ENCODE assay signal across 14 mouse cellular contexts in genomic region chr13:23866086-23866710, GRCm38 (mm10). TPM values are rescaled to one million over a fixed set of nuclear protein-coding genes. Genes with fewer than 3 reads are reported as not detected.
A peak's percentile ranks its signal among the peaks of the same experiment; 100 is the strongest.
DNase-seq lines count a peak whose midpoint lies in the region; ATAC-seq and TF ChIP-seq lines count a peak whose summit lies in the region.
"Had no signal": no experiment of that assay in that cellular context is flagged by ENCODE, and none has a peak within 500 bp of the region (broad histone marks: within the 10 kb centered on the region; RNA-seq: fewer than 3 reads in every experiment).

No protein-coding gene starts in this region.

- no peaks in the 10 kb centered on the region for H3K27me3 ChIP-seq in intestine, embryonic 16.5 days (replicated peaks; ENCODE audit: control insufficient read depth, insufficient read depth, low read length)
- no peaks in the 10 kb centered on the region for H3K27me3 ChIP-seq in intestine, embryonic 15.5 days (replicated peaks)
- H3K27me3 ChIP-seq in lung, postnatal 0 days (replicated peaks; ENCODE audit: insufficient read depth, low read length) = no peaks in the 10 kb centered on the region
- H3K27me3 ChIP-seq: hindbrain, embryonic 12.5 days; neural tube, embryonic 15.5 days had no signal

- H3K9me3 ChIP-seq in intestine, embryonic 16.5 days (ENCODE audit: control insufficient read depth, low read length) = no peaks in the 10 kb centered on the region
- H3K9me3 ChIP-seq in intestine, embryonic 15.5 days = no peaks in the 10 kb centered on the region
- no peaks in the 10 kb centered on the region for H3K9me3 ChIP-seq in lung, postnatal 0 days (ENCODE audit: low read length)
- H3K9me3 ChIP-seq: hindbrain, embryonic 12.5 days; neural tube, embryonic 15.5 days had no signal

- DNase-seq in adrenal gland, postnatal 10 days = peak; percentile 10
- DNase-seq in adrenal gland, adult (ENCODE audit: inconsistent age in 2 of 2, low spot score in 1 of 2) = no peak
- DNase-seq in heart, postnatal 4 days = peak; percentile 19
- peak; percentile 28 for DNase-seq in lung, postnatal 0 days (ENCODE audit: low spot score)
- no peak for DNase-seq in cerebellum, adult 8-10 months
- DNase-seq in retina, postnatal 1 day = no peak
- DNase-seq: adrenal gland, postnatal 36 days; right cerebral cortex, postnatal 14 days had no signal

- no peak overlapping the region for H3K27ac ChIP-seq in intestine, embryonic 16.5 days (ENCODE audit: low read length)
- no peak overlapping the region for H3K27ac ChIP-seq in intestine, embryonic 15.5 days
- H3K27ac ChIP-seq in lung, postnatal 0 days (ENCODE audit: low read length) = no peak overlapping the region
- H3K27ac ChIP-seq: hindbrain, embryonic 12.5 days; left cerebral cortex, adult 2 months; neural tube, embryonic 15.5 days had no signal

- no peak for TF ChIP-seq CTCF in lung, postnatal 0 days (IDR thresholded peaks at IDR 0.05)

- WGBS in intestine, embryonic 16.5 days = 64% methylated on average over 9 of the region's 9 CpGs
- 63% methylated on average over 9 of the region's 9 CpGs for WGBS in intestine, embryonic 15.5 days
- 44% methylated on average over 9 of the region's 9 CpGs for WGBS in lung, postnatal 0 days

- 0 out of 2 replicates have a peak, but pooled peaks cover 6% of the 10 kb centered on the region for H3K4me1 ChIP-seq in intestine, embryonic 16.5 days (ENCODE audit: control insufficient read depth, insufficient read depth, low read length)
- H3K4me1 ChIP-seq in intestine, embryonic 15.5 days (replicated peaks) = peaks cover 3% of the 10 kb centered on the region; the same call in 1 of the 2 replicates
- peaks cover 5% of the 10 kb centered on the region; the same call in 1 of the 2 replicates for H3K4me1 ChIP-seq in lung, postnatal 0 days (ENCODE audit: insufficient read depth, low read depth, low read length)
- H3K4me1 ChIP-seq: hindbrain, embryonic 12.5 days; neural tube, embryonic 15.5 days had no signal

- H3K36me3 ChIP-seq in intestine, embryonic 16.5 days (ENCODE audit: control insufficient read depth, insufficient read depth, low read length) = no peaks in the 10 kb centered on the region
- H3K36me3 ChIP-seq in intestine, embryonic 15.5 days = no peaks in the 10 kb centered on the region
- H3K36me3 ChIP-seq in lung, postnatal 0 days (ENCODE audit: insufficient read depth, low read length) = no peaks in the 10 kb centered on the region
- H3K36me3 ChIP-seq: hindbrain, embryonic 12.5 days; neural tube, embryonic 15.5 days had no signal

- TF ChIP-seq EP300 in lung, postnatal 0 days (IDR thresholded peaks at IDR 0.05) = no peak

- H3K9ac ChIP-seq in intestine, embryonic 16.5 days (ENCODE audit: low read depth, low read length) = no peak overlapping the region
- H3K9ac ChIP-seq in intestine, embryonic 15.5 days = no peak overlapping the region
- H3K9ac ChIP-seq in lung, postnatal 0 days (replicated peaks; ENCODE audit: low read depth) = no peak overlapping the region
- H3K9ac ChIP-seq: hindbrain, embryonic 12.5 days; neural tube, embryonic 15.5 days had no signal

- ATAC-seq in intestine, embryonic 16.5 days = peak; percentile 52; the same call in 1 of the 2 replicates
- ATAC-seq in intestine, embryonic 15.5 days = no peak
- ATAC-seq in lung, postnatal 0 days = peak; percentile 55; the same call in 1 of the 2 replicates

- no peak overlapping the region for H3K4me3 ChIP-seq in intestine, embryonic 16.5 days (ENCODE audit: low read length)
- H3K4me3 ChIP-seq in intestine, embryonic 15.5 days (replicated peaks) = no peak overlapping the region
- H3K4me3 ChIP-seq in lung, postnatal 0 days (ENCODE audit: low read depth, low read length) = no peak overlapping the region
- H3K4me3 ChIP-seq: hindbrain, embryonic 12.5 days; left cerebral cortex, adult 2 months; neural tube, embryonic 15.5 days had no signal

- no peak overlapping the region for H3K4me2 ChIP-seq in intestine, embryonic 16.5 days (ENCODE audit: low read depth, low read length)
- H3K4me2 ChIP-seq in intestine, embryonic 15.5 days (replicated peaks) = no peak overlapping the region
- no peak overlapping the region for H3K4me2 ChIP-seq in lung, postnatal 0 days (replicated peaks; ENCODE audit: low read depth, low read length)
- H3K4me2 ChIP-seq: hindbrain, embryonic 12.5 days; neural tube, embryonic 15.5 days had no signal

RNA-seq across cellular contexts. Expression of gene Slc17a1, which starts 1.4 kb away (rescaled TPM):
- 1 to 10 TPM in 1 of 2 experiments, under 1 TPM in 1; 0.67 to 1.5 TPM for total RNA-seq in adrenal gland, postnatal 10 days (2021)
- 0.77 and 0.97 TPM in 2 replicates for polyA plus RNA-seq in intestine, embryonic 16.5 days (2015; fragmentation: Nextera tagmentation; extraction: Ambion mirVana)
- polyA plus RNA-seq in intestine, embryonic 15.5 days (2015; fragmentation: Nextera tagmentation; extraction: Ambion mirVana) = 0.35 and 0.55 TPM in 2 replicates
- not detected for total RNA-seq in heart, postnatal 4 days (2021)
- polyA plus RNA-seq in lung, postnatal 0 days (2015; fragmentation: Nextera tagmentation; extraction: Ambion mirVana) = not detected in 2 replicates
- total RNA-seq: adrenal gland, postnatal 36 days; left cerebral cortex, adult 2 months had no signal
- polyA plus RNA-seq: hindbrain, embryonic 12.5 days; large intestine, adult 2 months; neural tube, embryonic 15.5 days had no signal

RNA-seq across cellular contexts. Expression of gene Slc17a3, which starts 27.0 kb away (rescaled TPM):
- 1 to 10 TPM; 3.5 to 5.0 TPM for total RNA-seq in adrenal gland, postnatal 10 days (2021)
- polyA plus RNA-seq in intestine, embryonic 16.5 days (2015; fragmentation: Nextera tagmentation; extraction: Ambion mirVana) = 0.22 and 0.35 TPM in 2 replicates
- 0.13 and 0.35 TPM in 2 replicates for polyA plus RNA-seq in intestine, embryonic 15.5 days (2015; fragmentation: Nextera tagmentation; extraction: Ambion mirVana)
- total RNA-seq in heart, postnatal 4 days (2021) = not detected
- polyA plus RNA-seq in lung, postnatal 0 days (2015; fragmentation: Nextera tagmentation; extraction: Ambion mirVana) = not detected in 2 replicates
- total RNA-seq: left cerebral cortex, adult 2 months had no signal
- polyA plus RNA-seq: hindbrain, embryonic 12.5 days; large intestine, adult 2 months had no signal

RNA-seq across cellular contexts. Expression of gene Slc17a4, which starts 48.6 kb away (rescaled TPM):
- total RNA-seq in adrenal gland, postnatal 10 days (2021) = 1 to 10 TPM; 3.3 to 5.6 TPM
- polyA plus RNA-seq in intestine, embryonic 16.5 days (2015; fragmentation: Nextera tagmentation; extraction: Ambion mirVana) = 24.8 and 31.7 TPM in 2 replicates
- polyA plus RNA-seq in intestine, embryonic 15.5 days (2015; fragmentation: Nextera tagmentation; extraction: Ambion mirVana) = 17.0 and 19.6 TPM in 2 replicates
- not detected for total RNA-seq in heart, postnatal 4 days (2021)
- polyA plus RNA-seq in lung, postnatal 0 days (2015; fragmentation: Nextera tagmentation; extraction: Ambion mirVana) = not detected in 2 replicates
- total RNA-seq: left cerebral cortex, adult 2 months had no signal

RNA-seq across cellular contexts. Expression of gene Slc17a2, which starts 59.4 kb away (rescaled TPM):
- 10 to 100 TPM; 16.2 to 33.8 TPM for total RNA-seq in adrenal gland, postnatal 10 days (2021)
- polyA plus RNA-seq in intestine, embryonic 16.5 days (2015; fragmentation: Nextera tagmentation; extraction: Ambion mirVana) = 0.11 TPM in 1 of 2 replicates, not detected in the other
- 0.10 TPM in 1 of 2 replicates, not detected in the other for polyA plus RNA-seq in intestine, embryonic 15.5 days (2015; fragmentation: Nextera tagmentation; extraction: Ambion mirVana)
- total RNA-seq in heart, postnatal 4 days (2021) = not detected
- 1.4 and 3.4 TPM in 2 replicates for polyA plus RNA-seq in lung, postnatal 0 days (2015; fragmentation: Nextera tagmentation; extraction: Ambion mirVana)
- total RNA-seq: left cerebral cortex, adult 2 months had no signal
- polyA plus RNA-seq: hindbrain, embryonic 12.5 days; large intestine, adult 2 months; neural tube, embryonic 15.5 days had no signal

Comparison
In these comparisons a context has a peak if more than half of its experiments do, and no peak if none do; other contexts are left out.
1. DNase-seq: peak in adrenal gland, postnatal 10 days (single experiment), heart, postnatal 4 days (single experiment) and lung, postnatal 0 days (single experiment); none in adrenal gland, adult (0 of 2), cerebellum, adult 8-10 months (single experiment) and retina, postnatal 1 day (single experiment).
2. RNA of gene Slc17a4, which starts 48.6 kb away (polyA plus RNA-seq): 24.8 to 31.7 TPM in intestine, embryonic 16.5 days and 17.0 to 19.6 TPM in intestine, embryonic 15.5 days; not detected in lung, postnatal 0 days; every median in the first group is over 10 times any median in the second.